8 mouse cellular contexts compared by ENCODE assay signal in the genomic region with DNA sequence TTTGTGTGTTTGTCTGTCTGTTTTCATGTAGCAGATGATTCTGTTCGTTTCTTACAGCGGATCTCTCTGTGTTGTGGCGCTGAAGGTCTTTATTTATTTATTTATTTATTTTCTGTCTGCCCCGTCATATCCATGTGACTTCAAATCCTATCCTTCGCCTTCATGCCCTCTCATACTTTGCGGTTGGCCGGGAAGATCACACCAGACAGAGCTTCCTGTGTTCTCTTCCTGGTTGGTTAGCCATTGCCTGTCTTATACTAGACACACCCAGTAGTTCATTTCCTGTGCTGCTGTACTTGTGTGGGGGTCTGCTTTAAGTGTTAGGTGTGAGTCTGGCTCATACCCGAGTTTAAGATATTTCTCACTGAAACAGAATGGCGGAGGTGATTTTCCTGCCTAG. TPM values are rescaled to one million over a fixed set of nuclear protein-coding genes. Genes with fewer than 3 reads are reported as not detected.
A peak's percentile ranks its signal among the peaks of the same experiment; 100 is the strongest.
DNase-seq lines count a peak whose midpoint lies in the region; ATAC-seq and TF ChIP-seq lines count a peak whose summit lies in the region.

No protein-coding gene starts in this region.

- DNase-seq in liver, adult 2 months (ENCODE audit: extremely low read depth, low read depth, low spot score) = peak; percentile 63
- DNase-seq in liver = no peak
- peak; percentile 33 for DNase-seq in embryo, embryonic 10.5 days (ENCODE audit: low spot score)
- peak; percentile 27 for DNase-seq in hindbrain, postnatal 0 days (ENCODE audit: low spot score)
- DNase-seq in lung, postnatal 4 days = peak; percentile 23 to 51
- peak; percentile 53 for DNase-seq in thymus, postnatal 14 days
- DNase-seq in layer of hippocampus, adult 18-20 months (ENCODE audit: low spot score in 2 of 2) = no peak

- no peak for TF ChIP-seq POLR2A in liver, adult 2 months (IDR thresholded peaks at IDR 0.05; ENCODE audit: extremely low read depth, insufficient read depth, low read length)

- peak overlapping the region; percentile 85 for H3K9ac ChIP-seq in liver, adult 2 months (ENCODE audit: low read depth, low read length)
- peak overlapping the region; percentile 89 for H3K9ac ChIP-seq in hindbrain, postnatal 0 days (replicated peaks; ENCODE audit: low read length)

- peaks cover 5% of the 10 kb centered on the region; the same call in 1 of the 2 replicates for H3K79me2 ChIP-seq in liver, adult 2 months (ENCODE audit: control insufficient read depth, insufficient read depth, low read length)

- TF ChIP-seq CTCF in liver, adult 2 months (IDR thresholded peaks at IDR 0.05; ENCODE audit: low read depth, low read length) = no peak
- no peak for TF ChIP-seq CTCF in hindbrain, postnatal 0 days (IDR thresholded peaks at IDR 0.05; ENCODE audit: low read depth)

- peak overlapping the region; percentile 74; the same call in 1 of the 2 replicates for H3K27ac ChIP-seq in liver, adult 2 months (replicated peaks; ENCODE audit: insufficient read depth, low read depth, low read length)
- peak overlapping the region; percentile 84 for H3K27ac ChIP-seq in hindbrain, postnatal 0 days

- H3K36me3 ChIP-seq in liver, adult 2 months (ENCODE audit: control insufficient read depth, insufficient read depth, low read length) = peaks cover 11% of the 10 kb centered on the region
- peaks cover 19% of the 10 kb centered on the region for H3K36me3 ChIP-seq in hindbrain, postnatal 0 days (ENCODE audit: insufficient read depth, low read length)

- H3K4me2 ChIP-seq in hindbrain, postnatal 0 days (ENCODE audit: low read depth, low read length) = peak overlapping the region; percentile 77

- 9% methylated on average over 9 of the region's 9 CpGs for WGBS in liver, adult 2 months
- 16% methylated on average over 9 of the region's 9 CpGs for WGBS in hindbrain, postnatal 0 days

- H3K4me1 ChIP-seq in liver, adult 2 months (ENCODE audit: control insufficient read depth, insufficient read depth, low read length) = peaks cover 2% of the 10 kb centered on the region; the same call in 1 of the 2 replicates
- H3K4me1 ChIP-seq in hindbrain, postnatal 0 days (ENCODE audit: insufficient read depth, low read length) = peaks cover 12% of the 10 kb centered on the region; the same call in 1 of the 2 replicates

- H3K4me3 ChIP-seq in liver, adult 2 months (ENCODE audit: insufficient read depth, low read depth, low read length) = peak overlapping the region; percentile 86; the same call in 1 of the 2 replicates
- H3K4me3 ChIP-seq in hindbrain, postnatal 0 days (ENCODE audit: low read length) = peak overlapping the region; percentile 94

- no peaks in the 10 kb centered on the region for H3K9me3 ChIP-seq in hindbrain, postnatal 0 days (ENCODE audit: low read length)

- no peaks in the 10 kb centered on the region for H3K27me3 ChIP-seq in liver, adult 2 months (ENCODE audit: control insufficient read depth, insufficient read depth, low read length)
- no peaks in the 10 kb centered on the region for H3K27me3 ChIP-seq in hindbrain, postnatal 0 days (ENCODE audit: insufficient read depth, low read length)

- peak; percentile 39; the same call in 1 of the 2 replicates for ATAC-seq in hindbrain, postnatal 0 days
- ATAC-seq in cerebellum, adult (ENCODE audit: insufficient number of reproducible peaks, low FRiP score, low TSS enrichment) = no peak

RNA-seq across cellular contexts. Expression of gene B4galt7, which starts 1.0 kb away (rescaled TPM):
- 7.9 and 9.2 TPM in 2 replicates for total RNA-seq in liver, adult 2 months (2014; rRNA removed)
- 12.3 and 14.8 TPM in 2 replicates for polyA plus RNA-seq in liver, adult 2 months (2012; rRNA removed)
- 66.7 and 66.8 TPM in 2 replicates for total RNA-seq in hindbrain, postnatal 0 days (2014; rRNA removed)
- polyA plus RNA-seq in hindbrain, postnatal 0 days (2015; fragmentation: Nextera tagmentation; extraction: Ambion mirVana) = 42.9 and 44.0 TPM in 2 replicates
- total RNA-seq in layer of hippocampus, adult 18-20 months (2021) = 10 to 100 TPM; 25.9 to 26.7 TPM

RNA-seq across cellular contexts. Expression of gene Caml, which starts 22.1 kb away (rescaled TPM):
- 27.1 and 33.4 TPM in 2 replicates for total RNA-seq in liver, adult 2 months (2014; rRNA removed)
- polyA plus RNA-seq in liver, adult 2 months (2012; rRNA removed) = 13.4 and 14.6 TPM in 2 replicates
- total RNA-seq in hindbrain, postnatal 0 days (2014; rRNA removed) = 70.3 and 76.2 TPM in 2 replicates
- 105 and 115 TPM in 2 replicates for polyA plus RNA-seq in hindbrain, postnatal 0 days (2015; fragmentation: Nextera tagmentation; extraction: Ambion mirVana)
- 10 to 100 TPM; 43.3 to 47.6 TPM for total RNA-seq in layer of hippocampus, adult 18-20 months (2021)

RNA-seq across cellular contexts. Expression of gene Tmed9, which starts 27.1 kb away (rescaled TPM):
- 45.2 and 45.5 TPM in 2 replicates for total RNA-seq in liver, adult 2 months (2014; rRNA removed)
- 45.5 and 62.2 TPM in 2 replicates for polyA plus RNA-seq in liver, adult 2 months (2012; rRNA removed)
- 59.3 and 66.7 TPM in 2 replicates for total RNA-seq in hindbrain, postnatal 0 days (2014; rRNA removed)
- 105 and 117 TPM in 2 replicates for polyA plus RNA-seq in hindbrain, postnatal 0 days (2015; fragmentation: Nextera tagmentation; extraction: Ambion mirVana)
- total RNA-seq in layer of hippocampus, adult 18-20 months (2021) = 100 to 1,000 TPM; 134 to 146 TPM

RNA-seq across cellular contexts. Expression of gene Fam193b, which starts 29.7 kb away (rescaled TPM):
- total RNA-seq in liver, adult 2 months (2014; rRNA removed) = 11.1 and 11.7 TPM in 2 replicates
- 39.9 and 67.8 TPM in 2 replicates for polyA plus RNA-seq in liver, adult 2 months (2012; rRNA removed)
- 60.2 and 87.5 TPM in 2 replicates for total RNA-seq in hindbrain, postnatal 0 days (2014; rRNA removed)
- 38.8 and 38.9 TPM in 2 replicates for polyA plus RNA-seq in hindbrain, postnatal 0 days (2015; fragmentation: Nextera tagmentation; extraction: Ambion mirVana)
- total RNA-seq in layer of hippocampus, adult 18-20 months (2021) = 10 to 100 TPM; 77.6 to 79.0 TPM

RNA-seq across cellular contexts. Expression of gene Ddx46, which starts 34.2 kb away (rescaled TPM):
- 14.6 and 18.6 TPM in 2 replicates for total RNA-seq in liver, adult 2 months (2014; rRNA removed)
- 5.5 and 6.8 TPM in 2 replicates for polyA plus RNA-seq in liver, adult 2 months (2012; rRNA removed)
- total RNA-seq in hindbrain, postnatal 0 days (2014; rRNA removed) = 17.9 and 18.7 TPM in 2 replicates
- polyA plus RNA-seq in hindbrain, postnatal 0 days (2015; fragmentation: Nextera tagmentation; extraction: Ambion mirVana) = 19.9 and 23.4 TPM in 2 replicates
- 10 to 100 TPM; 38.4 to 44.6 TPM for total RNA-seq in layer of hippocampus, adult 18-20 months (2021)

Comparison
In these comparisons a context has a peak if more than half of its experiments do, and no peak if none do; other contexts are left out.
1. DNase-seq: peak in liver, adult 2 months (single experiment), embryo, embryonic 10.5 days (single experiment), hindbrain, postnatal 0 days (single experiment), lung, postnatal 4 days (2 of 2) and thymus, postnatal 14 days (single experiment); none in liver (single experiment) and layer of hippocampus, adult 18-20 months (0 of 2).